Mouse (Mus musculus) spleen, postnatal 10 days (tissue): Measurements from ENCODE around the gene Prdm8.

ENCODE experiments used
- DNase-seq, 2 experiments: peaks; one replicate each; pipeline ENCODE4 v3.0.0; 2021 to 2022; ENCODE audit warnings: low spot score in 2 of 2

Gene Prdm8

DNA sequence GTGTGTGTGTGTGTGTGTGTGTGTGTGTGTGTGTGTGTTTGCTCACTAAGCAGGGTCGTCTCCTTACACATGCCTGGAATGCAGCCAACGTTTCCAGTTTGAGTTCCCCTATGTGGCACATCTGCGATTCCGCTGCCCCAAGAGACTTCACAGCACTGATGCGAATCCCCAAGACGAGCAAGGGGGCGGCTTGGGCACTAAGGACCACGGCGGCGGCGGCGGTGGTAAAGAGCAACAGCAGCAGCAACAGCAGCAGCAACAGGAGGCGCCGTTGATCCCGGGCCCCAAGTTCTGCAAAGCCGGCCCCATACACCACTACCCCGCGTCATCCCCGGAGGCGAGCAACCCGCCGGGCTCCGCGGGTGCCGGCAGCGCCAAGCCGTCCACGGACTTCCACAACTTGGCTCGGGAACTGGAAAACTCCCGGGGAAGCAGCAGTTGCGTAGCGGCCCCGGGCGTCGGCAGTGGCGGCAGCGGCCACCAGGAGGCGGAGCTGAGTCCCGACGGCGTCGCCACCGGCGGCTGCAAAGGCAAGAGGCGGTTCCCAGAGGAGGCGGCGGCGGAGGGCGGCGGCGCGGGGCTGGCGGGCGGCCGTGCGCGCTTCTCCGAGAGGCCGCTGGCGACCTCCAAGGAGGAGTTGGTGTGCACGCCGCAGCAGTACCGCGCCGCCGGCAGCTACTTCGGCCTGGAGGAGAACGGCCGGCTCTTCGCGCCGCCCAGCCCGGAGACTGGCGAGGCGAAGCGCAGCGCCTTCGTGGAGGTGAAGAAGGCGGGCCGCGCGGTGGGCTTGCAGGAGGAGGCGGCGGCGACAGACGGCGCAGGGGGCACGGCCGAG is 18.2 kb downstream of the Prdm8 start:
- DNase-seq, result peak; percentile 46 to 78

DNA sequence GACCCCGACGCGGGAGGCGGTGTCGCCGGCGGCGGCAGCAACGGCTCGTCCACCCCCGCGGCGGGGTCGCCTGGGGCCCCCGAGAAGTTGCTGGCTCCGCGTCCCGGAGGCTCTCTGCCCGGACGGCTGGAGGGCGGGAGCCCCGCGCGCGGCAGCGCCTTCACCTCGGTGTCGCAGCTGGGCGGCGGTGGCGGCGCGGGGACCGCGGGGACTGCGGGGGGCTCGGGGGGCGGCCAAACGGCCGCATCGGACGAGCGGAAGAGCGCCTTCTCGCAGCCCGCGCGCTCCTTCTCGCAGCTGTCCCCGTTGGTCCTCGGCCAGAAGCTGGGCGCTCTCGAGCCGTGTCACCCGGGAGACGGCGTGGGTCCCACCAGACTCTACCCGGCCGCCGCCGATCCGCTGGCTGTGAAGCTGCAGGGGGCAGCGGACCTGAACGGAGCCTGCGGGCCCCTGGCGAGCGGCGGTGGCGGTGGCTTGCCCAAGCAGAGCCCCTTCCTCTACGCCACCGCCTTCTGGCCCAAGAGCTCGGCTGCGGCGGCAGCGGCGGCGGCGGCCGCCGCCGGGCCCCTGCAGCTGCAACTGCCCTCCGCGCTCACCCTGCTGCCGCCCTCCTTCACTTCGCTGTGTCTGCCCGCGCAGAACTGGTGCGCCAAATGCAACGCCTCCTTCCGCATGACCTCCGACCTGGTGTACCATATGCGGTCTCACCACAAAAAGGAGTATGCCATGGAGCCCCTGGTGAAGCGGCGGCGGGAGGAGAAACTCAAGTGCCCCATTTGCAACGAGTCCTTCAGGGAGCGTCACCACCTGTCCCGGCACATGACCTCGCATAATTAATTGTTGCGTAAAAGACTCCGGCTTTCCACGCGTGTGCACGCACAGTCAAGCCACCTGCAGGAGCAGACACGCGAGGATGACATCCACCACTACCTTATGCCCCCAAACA is 19.1 kb downstream of the Prdm8 start:
- DNase-seq, result peak in 1 of 2 experiments; percentile 29

DNA sequence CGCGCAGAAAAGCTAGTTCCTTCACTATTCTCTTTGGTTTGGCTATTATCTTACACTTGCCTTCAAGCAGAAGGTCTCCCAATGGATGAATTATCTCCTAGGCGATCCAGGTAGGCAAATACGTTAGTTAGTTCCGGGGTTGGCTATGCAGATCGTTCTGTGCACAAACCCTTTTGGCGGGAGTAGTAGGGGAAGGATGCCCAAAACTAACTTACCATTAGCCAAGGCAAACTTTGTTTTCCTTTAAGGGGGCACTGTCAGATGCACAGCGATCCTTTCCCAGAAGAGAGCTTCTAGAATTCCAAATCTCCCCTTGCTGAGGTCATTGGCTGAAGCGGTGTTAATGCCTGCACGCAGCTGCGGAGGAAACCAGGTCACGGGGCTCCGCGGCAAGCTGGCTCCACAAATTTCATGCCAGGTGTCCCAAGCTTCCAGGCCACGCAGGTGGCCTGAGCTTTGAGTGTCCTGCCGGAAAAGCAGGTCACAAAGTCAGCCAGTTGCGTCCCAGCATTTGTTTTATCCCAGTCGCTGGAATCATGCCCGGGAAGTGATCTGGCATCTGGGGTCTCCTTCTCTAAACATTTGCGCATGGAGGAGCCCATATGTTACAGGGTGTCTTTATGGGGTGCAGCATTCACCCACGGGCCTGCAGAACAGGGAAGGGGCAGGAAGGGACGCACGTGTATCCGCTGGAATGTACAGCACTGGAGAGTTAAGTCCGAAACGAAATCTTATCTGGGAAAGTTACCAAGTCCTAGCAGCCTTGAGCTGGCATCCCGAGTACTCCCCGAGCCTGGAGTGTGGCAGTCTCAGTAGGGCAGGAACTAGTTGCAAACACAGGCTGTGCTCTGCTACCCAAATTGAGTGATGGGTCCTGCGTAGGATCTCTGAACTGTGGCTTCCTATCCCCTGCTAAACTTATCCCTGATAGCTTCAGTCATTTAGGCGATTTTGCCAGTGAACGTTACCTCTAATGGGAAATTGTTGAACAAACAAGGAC is 22.5 kb downstream of the Prdm8 start:
- no peak for DNase-seq

DNA sequence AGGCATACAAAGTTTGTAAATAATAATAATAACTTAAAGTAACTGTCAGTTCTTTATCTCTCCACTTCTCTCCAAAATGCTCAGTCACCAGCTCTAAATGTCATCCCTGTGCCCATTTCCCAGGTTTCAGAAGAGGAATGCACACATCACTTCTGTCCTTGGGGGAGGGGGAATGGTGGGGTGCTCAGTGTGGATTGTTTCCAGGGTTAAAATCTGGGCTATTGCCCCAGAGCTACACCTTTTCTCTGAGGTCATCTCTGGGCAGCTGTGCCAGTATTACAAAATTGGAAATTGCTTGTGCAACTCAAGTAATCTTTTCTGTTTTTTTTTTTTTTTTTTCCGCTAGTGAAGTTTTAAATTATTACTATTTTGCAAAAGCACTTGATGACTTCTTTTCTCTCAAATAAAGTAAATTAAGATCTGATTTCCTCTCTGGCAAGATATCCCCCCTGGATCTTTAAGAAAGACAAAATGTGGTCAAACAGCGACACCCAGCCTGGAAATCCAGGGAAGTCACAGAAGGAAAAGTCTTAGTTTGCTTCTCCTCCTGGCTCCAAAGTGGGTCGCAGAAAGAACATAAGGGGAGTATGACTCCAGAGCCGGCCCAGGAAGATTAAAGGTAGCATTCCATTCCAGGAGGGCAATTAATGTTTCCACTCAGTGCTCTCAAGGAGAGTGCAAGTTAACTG is 25.4 kb downstream of the Prdm8 start:
- no peak for DNase-seq

DNA sequence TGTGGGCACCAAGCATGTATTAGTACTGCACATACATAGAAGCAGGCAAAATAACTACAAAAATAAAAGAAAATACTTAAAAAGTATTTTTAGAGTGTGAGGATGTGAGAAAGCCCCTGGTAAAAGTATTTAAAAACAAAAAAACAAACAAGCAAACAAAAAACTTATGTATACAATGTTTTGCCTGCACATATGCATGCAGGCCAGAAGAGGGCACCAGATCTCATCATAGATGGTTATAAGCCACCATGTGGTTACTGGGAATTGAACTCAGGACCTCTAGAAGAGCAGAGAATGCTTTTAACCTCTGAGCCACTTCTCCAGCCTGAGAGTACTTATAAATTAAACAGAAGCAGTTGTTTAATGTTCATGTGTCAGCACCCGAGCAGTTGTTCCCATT is 28.0 kb downstream of the Prdm8 start:
- no peak for DNase-seq

DNA sequence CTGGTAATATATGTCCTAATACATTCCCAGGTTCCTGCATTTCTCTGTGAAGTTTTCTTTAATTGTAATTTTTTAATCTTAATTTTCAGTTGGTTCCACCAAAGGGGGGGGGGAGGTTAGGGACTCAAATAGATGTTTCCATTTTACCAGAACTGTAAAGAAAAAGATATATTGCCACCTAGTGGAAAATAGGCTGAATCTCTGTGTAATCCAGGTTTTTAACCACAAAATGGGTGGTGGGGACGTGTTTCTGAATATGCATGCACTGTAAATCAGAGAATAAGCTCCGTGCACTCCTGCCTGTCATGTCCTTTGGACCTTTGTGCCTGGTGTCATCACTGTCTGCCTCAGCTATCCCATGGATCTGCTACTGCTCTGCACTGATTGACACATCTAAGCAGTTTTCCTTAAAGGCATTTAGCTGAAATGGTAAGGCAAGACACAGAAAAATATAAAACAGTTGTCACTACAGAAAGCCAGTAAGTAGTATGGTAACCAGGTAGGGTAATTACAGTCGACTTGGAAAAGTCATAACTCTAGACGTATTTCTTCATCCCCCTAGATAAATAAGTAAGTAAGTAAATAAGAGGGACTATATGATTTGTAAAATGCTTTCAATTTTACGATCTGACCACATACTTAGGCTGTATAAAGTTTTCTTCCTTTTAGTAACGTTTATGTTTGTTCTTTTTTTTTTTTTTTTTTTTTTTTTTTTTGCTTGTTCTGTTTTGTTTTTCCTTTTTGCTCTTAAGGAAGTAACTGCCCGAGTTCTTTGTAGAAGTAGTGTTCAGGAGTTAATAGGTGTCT is 31.6 kb downstream of the Prdm8 start:
- DNase-seq, result no peak

DNA sequence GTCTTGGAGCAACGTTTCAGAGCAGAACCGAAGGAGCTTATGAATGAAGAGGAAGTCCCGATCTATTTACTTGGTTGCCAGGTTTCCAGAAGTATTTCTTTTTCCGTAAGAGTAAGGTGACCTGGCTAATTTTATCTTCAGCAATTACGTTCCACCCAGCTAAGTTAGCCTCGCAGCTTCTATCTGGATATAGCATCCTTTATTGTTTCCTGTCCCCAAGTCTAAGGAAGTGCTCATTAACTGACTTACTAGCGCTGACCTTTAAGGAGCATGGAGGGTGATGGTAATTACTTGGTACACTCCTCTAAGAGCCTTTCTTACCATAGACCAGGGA is 32.2 kb downstream of the Prdm8 start:
- DNase-seq, result no peak

DNA sequence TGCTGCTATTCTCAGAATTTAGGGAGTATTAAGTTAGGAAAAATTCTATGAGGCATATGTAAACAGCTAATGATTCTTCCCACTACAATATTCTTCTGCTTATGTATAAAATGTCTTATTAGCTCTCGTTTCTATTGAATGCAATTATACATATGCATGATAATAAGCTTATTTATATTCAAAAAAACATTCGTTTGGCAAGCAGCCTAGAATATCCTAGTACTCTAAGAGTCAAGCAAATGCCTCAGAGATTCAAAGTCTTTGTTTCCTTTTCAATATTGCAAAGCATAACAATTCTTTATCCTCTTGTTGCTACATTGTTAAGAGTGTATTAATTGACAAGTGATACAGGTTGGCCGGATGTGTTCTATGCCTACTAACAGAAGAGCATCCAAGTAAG is 34.6 kb downstream of the Prdm8 start:
- DNase-seq, result no peak

DNA sequence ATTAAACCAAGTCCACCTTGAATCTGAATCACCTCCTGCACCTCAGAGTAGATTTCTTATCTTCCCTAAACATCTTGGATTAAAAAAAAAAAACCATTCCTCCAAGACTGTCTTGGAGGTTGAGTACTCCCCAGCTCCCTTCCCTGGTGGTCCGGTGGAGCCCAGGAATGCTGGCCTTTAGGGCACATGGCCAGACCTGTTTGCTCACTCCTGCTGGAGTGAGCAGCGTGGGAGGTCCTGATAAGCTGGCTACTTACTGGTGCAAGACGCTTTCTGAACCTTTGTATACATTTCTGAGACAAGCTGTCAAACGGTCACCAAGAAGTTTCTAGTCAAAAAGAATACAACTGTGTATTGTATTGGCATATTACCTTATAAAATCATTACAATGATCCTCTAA is 36.0 kb downstream of the Prdm8 start:
- no peak for DNase-seq

DNA sequence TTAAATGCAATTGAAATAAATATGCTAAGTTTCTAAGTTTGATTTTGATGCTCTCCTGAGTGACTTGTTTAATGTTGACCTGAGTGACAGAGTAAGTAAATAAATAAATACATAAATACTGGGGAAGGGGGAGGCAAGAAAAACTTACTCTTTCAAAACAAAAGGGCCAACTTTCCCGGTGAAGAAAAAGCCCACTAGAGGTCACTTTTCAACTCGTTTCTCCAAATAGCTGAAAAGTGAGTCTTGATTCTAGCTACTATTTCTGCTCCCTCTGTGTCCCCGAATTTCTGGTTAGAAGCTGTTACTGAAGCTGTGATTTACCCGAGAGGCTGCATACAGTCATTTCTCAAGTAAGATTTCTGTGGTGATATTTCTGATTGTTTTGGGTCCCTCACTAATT is 45.5 kb downstream of the Prdm8 start:
- no peak for DNase-seq

DNA sequence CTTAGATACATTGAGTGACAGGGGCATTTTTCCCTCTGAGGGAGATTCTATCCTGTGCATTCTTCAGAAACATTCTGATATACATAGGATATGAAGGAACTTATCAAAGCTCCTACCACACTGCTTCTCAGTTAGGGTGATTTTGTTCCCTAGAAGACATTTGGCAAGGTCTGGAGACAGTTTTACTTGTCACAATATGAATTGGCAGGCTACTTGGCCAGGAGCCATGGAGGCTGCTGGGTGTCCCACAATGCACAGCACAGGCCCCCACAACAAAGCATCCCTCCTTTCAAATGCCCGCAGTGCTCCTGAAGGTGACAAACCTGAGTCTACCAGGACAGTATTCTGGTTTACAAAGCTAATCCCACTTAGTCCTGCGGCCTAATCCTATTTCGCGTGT is 55.0 kb downstream of the Prdm8 start:
- no peak for DNase-seq

DNA sequence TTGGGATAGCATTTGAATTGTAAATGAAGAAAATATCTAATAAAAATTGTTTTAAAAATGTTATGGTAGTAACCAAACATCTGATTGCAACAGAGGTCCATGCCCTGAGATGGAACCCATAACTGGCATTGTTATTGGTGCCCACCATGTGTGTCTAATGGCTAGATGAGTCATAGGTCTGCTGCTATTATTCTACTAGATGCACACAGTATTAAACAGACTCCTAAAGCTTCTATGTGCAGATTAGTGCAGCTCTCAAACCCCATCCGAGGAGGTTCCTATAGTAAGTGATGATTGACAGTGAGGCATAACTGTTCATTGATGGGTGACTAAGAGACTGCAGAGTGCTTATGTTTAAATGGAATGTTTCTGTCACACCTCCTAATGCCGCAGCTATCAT is 59.7 kb downstream of the Prdm8 start:
- DNase-seq, result no peak

DNA sequence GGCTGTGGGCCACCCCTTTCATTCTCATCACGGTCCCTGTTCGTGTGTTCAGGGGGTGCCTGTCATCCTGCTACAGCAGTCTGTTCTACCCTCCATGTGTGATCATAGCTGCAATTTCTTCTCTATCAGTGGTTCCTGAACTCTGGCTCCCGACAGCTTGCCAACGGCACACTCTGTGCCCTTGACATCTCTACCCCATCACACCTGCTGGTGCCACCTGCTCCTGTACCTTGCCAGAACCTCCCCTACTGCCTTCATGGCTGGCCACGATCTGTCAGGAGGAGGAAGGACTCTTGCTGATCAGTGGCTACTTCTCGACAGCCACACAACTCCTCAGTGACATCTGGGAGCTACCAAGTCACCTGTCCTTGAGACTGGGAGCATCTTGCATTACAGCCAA is 62.5 kb downstream of the Prdm8 start:
- no peak for DNase-seq

DNA sequence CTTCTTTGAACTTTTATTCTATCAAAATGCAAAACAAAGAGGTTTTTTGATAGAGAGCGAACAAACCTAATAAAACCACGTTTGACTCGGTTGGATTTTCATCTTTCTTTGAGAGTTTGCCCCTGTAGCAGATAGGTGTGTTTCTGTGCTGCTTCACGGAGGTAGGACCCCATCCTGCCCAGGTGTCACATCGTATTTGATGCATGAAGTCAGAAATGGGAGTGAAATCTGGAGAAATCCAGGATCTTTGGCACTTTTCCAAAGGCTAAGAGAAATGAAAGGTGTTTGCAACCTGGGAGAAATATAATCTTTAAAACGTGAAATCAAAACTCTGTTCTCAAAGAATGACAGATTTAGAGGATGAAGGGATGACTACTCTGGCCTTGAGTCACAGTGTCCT is 71.5 kb downstream of the Prdm8 start:
- no peak for DNase-seq
